Mouse (Mus musculus) heart, postnatal 0 days (tissue): Measurements from ENCODE around the gene Gjb5. TPM values are rescaled to one million over a fixed set of nuclear protein-coding genes. Genes with fewer than 3 reads are reported as not detected.

ENCODE experiments used
- ATAC-seq: fragments of 200-750 bp; cut with Nextera tagmentation; 2 replicates; pipeline ENCODE4 v1.8.0; 2017; ENCODE audit warnings: low read depth, moderate number of reproducible peaks, moderate library complexity; ENCODE audit not compliant: insufficient read depth
- DNase-seq: peaks from one replicate; pipeline ENCODE4 v3.0.0-alpha.2; 2016; ENCODE audit warnings: low spot score
- H3K27ac ChIP-seq: fragments of 300-500 bp; sonication (generic); 2 replicates; pipeline ENCODE4 v1.5.1; 2014; ENCODE audit warnings: low read depth, mild to moderate bottlenecking
- H3K27me3 ChIP-seq: fragments of 300-500 bp; sonication (generic); 2 replicates; pipeline ENCODE4 v1.6.1; 2014; ENCODE audit warnings: low read length, mixed read lengths; ENCODE audit not compliant: control insufficient read depth, insufficient read depth
- H3K36me3 ChIP-seq: fragments of 300-500 bp; sonication (generic); replicated peaks from 2 replicates; pipeline ENCODE4 v1.6.1; 2014; ENCODE audit warnings: low read length, mixed read lengths; ENCODE audit not compliant: control insufficient read depth, insufficient read depth
- H3K4me1 ChIP-seq: fragments of 300-500 bp; sonication (generic); 2 replicates; pipeline ENCODE4 v1.6.1; 2014; ENCODE audit warnings: antibody characterized with exemption; ENCODE audit not compliant: control insufficient read depth, insufficient read depth
- H3K4me2 ChIP-seq: fragments of 300-500 bp; sonication (generic); 2 replicates; pipeline ENCODE4 v1.6.1; 2014; ENCODE audit warnings: low read depth, mild to moderate bottlenecking, low read length, moderate library complexity
- H3K4me3 ChIP-seq: fragments of 300-500 bp; sonication (generic); 2 replicates; pipeline ENCODE4 v1.5.1; 2014; ENCODE audit warnings: low read depth, low read length
- H3K9ac ChIP-seq: fragments of 300-500 bp; sonication (generic); replicated peaks from 2 replicates; pipeline ENCODE4 v1.6.1; 2014; ENCODE audit warnings: low read depth, low read length, mixed read lengths
- H3K9me3 ChIP-seq: fragments of 300-500 bp; sonication (generic); replicated peaks from 2 replicates; pipeline ENCODE4 v1.6.1; 2016; ENCODE audit warnings: low read length; ENCODE audit not compliant: control insufficient read depth
- CTCF ChIP-seq: IDR thresholded peaks from 2 replicates; pipeline ENCODE4 v1.5.1; 2016; ENCODE audit warnings: antibody characterized with exemption, control low read depth, low read depth
- EP300 ChIP-seq: IDR thresholded peaks from 2 replicates; pipeline ENCODE4 v1.6.1; 2016; ENCODE audit warnings: antibody characterized with exemption, low read depth
- WGBS: fragments of 180-500 bp; shearing (Covaris S2); extraction: QIAGEN DNeasy Blood & Tissue Kit; methylation state at CpG from one replicate; pipeline ENCODE4 v1.1.7; 2014; 5-methylcytosine and 5-hydroxymethylcytosine counted together
- polyA plus RNA-seq: library from polyadenylated mRNA; unstranded; fragments of >200 nt; fragmentation: Nextera tagmentation; extraction: Ambion mirVana; gene quantifications from 2 replicates; pipeline ENCODE4 v1.2.1, GENCODE M21; 2015
- total RNA-seq: library from RNA; depleted of rRNA; stranded (reverse); fragments of >200 nt; gene quantifications from 2 replicates; pipeline ENCODE4 v1.2.3, GENCODE M21; 2014; ENCODE audit warnings: low replicate concordance

Gene Gjb5
- total and polyA plus RNA-seq, 2 experiments from 2014 or later = 0.51 to 2.7 TPM

DNA sequence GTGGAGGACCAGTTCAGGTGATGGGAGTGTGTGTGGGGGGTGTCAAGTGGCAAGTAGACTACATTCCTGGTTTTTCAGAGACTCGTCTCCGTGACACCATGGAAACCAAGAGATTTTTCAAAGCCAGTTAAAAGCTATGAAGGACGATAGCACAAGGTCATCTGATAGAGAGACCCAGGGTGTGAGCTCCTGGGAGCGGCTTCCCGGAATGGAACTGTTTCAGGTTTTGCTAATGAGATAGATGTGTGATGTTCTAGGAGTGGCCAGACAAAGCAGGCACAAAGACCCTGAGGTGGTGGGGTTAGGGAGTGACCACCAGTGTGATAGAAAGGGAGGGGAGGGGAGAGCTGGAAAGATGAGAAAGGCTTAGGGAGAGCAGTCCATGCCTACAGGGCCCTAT lies 13.0 kb downstream of the Gjb5 start:
- Histone ChIP-seq H3K4me1 (no peaks in the 10 kb centered on the region), H3K4me3 (no peak overlapping the region), H3K9ac (no peak overlapping the region), H3K4me2 (no peak overlapping the region), H3K9me3 (no peaks in the 10 kb centered on the region), H3K36me3 (no peaks in the 10 kb centered on the region), H3K27me3 (no peaks in the 10 kb centered on the region), H3K27ac (no peak overlapping the region)
- no peak for ATAC-seq
- no peak for TF ChIP-seq EP300
- no peak for TF ChIP-seq CTCF
- 67% methylated on average over 5 of the region's 5 CpGs for WGBS
- no peak for DNase-seq

DNA sequence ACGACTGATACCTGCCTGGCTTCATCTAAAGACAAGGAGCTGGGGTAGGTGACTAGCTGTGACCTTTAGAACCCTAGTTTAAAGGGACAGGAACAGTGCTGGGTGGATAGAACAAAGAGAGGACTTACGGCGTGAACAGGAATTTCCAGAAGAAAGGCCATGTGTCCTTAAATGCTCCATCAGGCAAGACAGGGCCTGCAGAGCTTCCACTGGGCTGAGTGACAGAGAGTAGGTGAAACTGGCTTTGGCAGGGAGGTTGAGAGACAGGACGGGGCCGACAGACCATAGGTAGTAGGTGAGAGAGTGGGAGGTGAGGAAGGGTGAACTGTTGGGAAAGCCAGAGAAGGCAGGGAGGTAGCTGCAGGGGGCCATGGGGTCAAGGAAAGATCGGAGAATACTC lies 16.6 kb downstream of the Gjb5 start:
- ATAC-seq = no peak
- Histone ChIP-seq H3K27ac (no peak overlapping the region), H3K4me3 (no peak overlapping the region), H3K27me3 (no peaks in the 10 kb centered on the region), H3K36me3 (no peaks in the 10 kb centered on the region), H3K4me2 (no peak overlapping the region), H3K9ac (no peak overlapping the region), H3K9me3 (no peaks in the 10 kb centered on the region), H3K4me1 (no peaks in the 10 kb centered on the region)
- TF ChIP-seq CTCF (no peak), EP300 (no peak)
- DNase-seq = no peak
- WGBS = 45% methylated on average over 6 of the region's 6 CpGs

DNA sequence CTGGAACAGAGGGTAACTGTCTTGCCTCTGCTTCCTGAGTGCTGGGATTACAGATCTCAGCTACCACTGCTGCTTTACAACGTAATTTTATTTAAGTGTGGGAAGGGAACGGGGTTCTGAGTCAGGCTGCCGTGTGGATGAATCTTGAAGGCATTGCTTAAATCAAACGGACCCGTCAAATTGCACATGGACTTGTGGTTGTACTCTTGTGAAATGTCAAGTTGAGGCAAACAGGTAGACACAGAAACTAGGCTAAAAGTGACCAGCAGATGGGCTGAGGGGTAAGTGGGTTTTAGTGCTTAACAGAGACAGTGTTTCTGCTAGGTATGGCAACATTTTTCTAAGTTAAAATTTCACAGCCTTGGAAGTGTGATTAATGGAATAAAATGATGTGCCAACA lies 20.3 kb downstream of the Gjb5 start:
- Histone ChIP-seq H3K4me2 (no peak overlapping the region), H3K27me3 (no peaks in the 10 kb centered on the region; the same call in 1 of the 2 replicates), H3K4me1 (no peaks in the 10 kb centered on the region), H3K9me3 (no peaks in the 10 kb centered on the region), H3K36me3 (no peaks in the 10 kb centered on the region), H3K4me3 (no peak overlapping the region), H3K9ac (no peak overlapping the region), H3K27ac (no peak overlapping the region)
- DNase-seq = no peak
- no peak for ATAC-seq
- TF ChIP-seq CTCF = no peak
- TF ChIP-seq EP300 = no peak
- 74% methylated on average over 5 of the region's 5 CpGs for WGBS

DNA sequence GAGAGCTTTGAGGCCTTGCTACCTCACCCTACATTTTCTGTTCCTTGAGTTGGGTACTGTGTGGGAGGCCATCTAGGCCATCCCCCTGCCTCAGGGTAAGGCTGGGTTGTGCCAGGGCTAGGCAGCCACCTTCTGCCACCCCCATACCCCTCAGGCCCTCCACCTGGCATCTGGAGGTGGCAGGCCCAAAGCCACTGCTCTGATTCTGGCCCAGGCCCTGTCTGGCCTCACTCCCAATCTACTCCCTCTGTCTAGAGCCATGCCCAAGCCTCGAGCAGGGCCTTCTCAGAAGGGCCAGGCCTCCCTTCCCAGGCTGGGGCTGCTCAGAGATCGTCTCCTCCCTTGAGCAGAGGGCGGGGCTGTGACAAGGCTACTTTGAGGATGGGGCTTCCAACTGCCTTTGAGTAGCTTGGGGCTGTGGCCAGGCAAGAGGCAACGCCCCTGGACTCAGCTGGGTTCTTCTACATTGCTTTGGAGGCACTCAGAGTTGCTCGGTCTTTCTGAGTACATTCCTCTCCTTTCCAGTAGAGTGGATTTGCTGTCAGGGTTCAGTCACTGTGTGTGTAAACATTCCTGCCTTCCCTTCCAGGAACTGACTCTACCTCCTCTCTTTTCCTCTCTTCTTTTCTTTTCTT lies 23.0 kb downstream of the Gjb5 start:
- H3K4me1 ChIP-seq = no peaks in the 10 kb centered on the region; the same call in 1 of the 2 replicates

DNA sequence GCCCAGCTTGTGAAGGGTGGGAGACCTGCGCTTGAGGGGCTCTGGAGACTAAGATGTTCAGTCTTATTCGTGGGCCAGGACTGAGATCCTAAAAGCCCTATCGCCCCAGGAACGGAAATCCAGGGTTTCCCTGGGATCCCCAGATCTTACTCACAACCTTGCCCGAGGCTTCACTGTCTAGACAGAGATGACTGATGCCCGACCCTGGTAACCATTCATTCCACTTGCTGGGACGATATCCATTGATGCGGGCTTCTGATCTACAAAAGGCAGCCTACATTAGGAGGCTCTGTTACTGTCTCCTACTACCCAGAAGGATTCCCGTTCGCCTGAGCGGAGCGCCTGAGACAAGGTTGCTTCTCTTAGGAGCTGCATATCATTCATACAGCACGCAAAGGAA lies 26.8 kb downstream of the Gjb5 start:
- Histone ChIP-seq H3K4me3 (no peak overlapping the region), H3K4me2 (no peak overlapping the region), H3K36me3 (no peaks in the 10 kb centered on the region), H3K9me3 (no peaks in the 10 kb centered on the region), H3K4me1 (no peaks in the 10 kb centered on the region; the same call in 1 of the 2 replicates), H3K27me3 (peaks cover 55% of the 10 kb centered on the region), H3K27ac (no peak overlapping the region), H3K9ac (no peak overlapping the region)
- WGBS = 27% methylated on average over 13 of the region's 13 CpGs
- DNase-seq (no peak), ATAC-seq (no peak)
- TF ChIP-seq EP300 (no peak), CTCF (no peak)

More for the DNA sequence above, 23.0 kb downstream of the Gjb5 start:
- ATAC-seq (no peak), DNase-seq (no peak)
- Histone ChIP-seq H3K36me3 (no peaks in the 10 kb centered on the region), H3K9me3 (no peaks in the 10 kb centered on the region), H3K4me3 (no peak overlapping the region), H3K27me3 (peaks cover 24% of the 10 kb centered on the region), H3K4me2 (no peak overlapping the region), H3K27ac (no peak overlapping the region), H3K9ac (no peak overlapping the region)
- TF ChIP-seq EP300 (no peak), CTCF (no peak)
- 27% methylated on average over 5 of the region's 5 CpGs for WGBS
